In genomic region chr3:135280160-135280559, GRCm38 (mm10) we compare ENCODE assay signal across 13 mouse cellular contexts. TPM values are rescaled to one million over a fixed set of nuclear protein-coding genes. Genes with fewer than 3 reads are reported as not detected.
DNase-seq lines count a peak whose midpoint lies in the region; ATAC-seq and TF ChIP-seq lines count a peak whose summit lies in the region.
"Had no signal": no experiment of that assay in that cellular context is flagged by ENCODE, and none has a peak within 500 bp of the region (broad histone marks: within the 10 kb centered on the region; RNA-seq: fewer than 3 reads in every experiment).

No protein-coding gene starts in this region.

- TF ChIP-seq CTCF in heart, postnatal 0 days (IDR thresholded peaks at IDR 0.05; ENCODE audit: low read depth), result no peak

- no peaks in the 10 kb centered on the region for H3K27me3 ChIP-seq in heart, postnatal 0 days (ENCODE audit: control insufficient read depth, insufficient read depth, low read length)
- H3K27me3 ChIP-seq in midbrain, embryonic 13.5 days, result no peaks in the 10 kb centered on the region

- WGBS in heart, postnatal 0 days, result 68% methylated on average over 4 of the region's 4 CpGs
- 75% methylated on average over 4 of the region's 4 CpGs for WGBS in midbrain, embryonic 13.5 days

- no peak overlapping the region for H3K4me2 ChIP-seq in heart, postnatal 0 days (ENCODE audit: low read depth, low read length)
- no peak overlapping the region for H3K4me2 ChIP-seq in midbrain, embryonic 13.5 days (replicated peaks)

- H3K27ac ChIP-seq in heart, postnatal 0 days (ENCODE audit: low read depth), result no peak overlapping the region
- H3K27ac ChIP-seq in midbrain, embryonic 13.5 days, result no peak overlapping the region

- no peak for TF ChIP-seq EP300 in heart, postnatal 0 days (IDR thresholded peaks at IDR 0.05; ENCODE audit: low read depth)

- no peaks in the 10 kb centered on the region for H3K4me1 ChIP-seq in heart, postnatal 0 days (ENCODE audit: control insufficient read depth, insufficient read depth)
- H3K4me1 ChIP-seq in midbrain, embryonic 13.5 days (replicated peaks), result peaks cover 3% of the 10 kb centered on the region; the same call in 1 of the 2 replicates

- no peak overlapping the region for H3K4me3 ChIP-seq in heart, postnatal 0 days (ENCODE audit: low read depth, low read length)
- no peak overlapping the region for H3K4me3 ChIP-seq in midbrain, embryonic 13.5 days (replicated peaks)

- no peak for DNase-seq in heart, postnatal 0 days (ENCODE audit: low spot score)
- DNase-seq in heart, adult 8-10 months (ENCODE audit: low spot score), result no peak
- DNase-seq in A20 (ENCODE audit: low read depth, low spot score), result peak; percentile 32
- DNase-seq in testis, postnatal 10 days (ENCODE audit: low spot score), result no peak
- DNase-seq in ovary, postnatal 14 days (ENCODE audit: low spot score), result no peak
- DNase-seq in adrenal gland, postnatal 4 days (ENCODE audit: low spot score in 2 of 2), result no peak
- DNase-seq: adrenal gland, postnatal 14 days; heart, postnatal 14 days; kidney, postnatal 36 days; lung, postnatal 14 days had no signal

- no peaks in the 10 kb centered on the region for H3K9me3 ChIP-seq in heart, postnatal 0 days (replicated peaks; ENCODE audit: control insufficient read depth, low read length)
- H3K9me3 ChIP-seq in midbrain, embryonic 13.5 days, result 0 out of 2 replicates have a peak, but pooled peaks cover 3% of the 10 kb centered on the region

- no peaks in the 10 kb centered on the region for H3K36me3 ChIP-seq in heart, postnatal 0 days (replicated peaks; ENCODE audit: control insufficient read depth, insufficient read depth, low read length)
- H3K36me3 ChIP-seq in midbrain, embryonic 13.5 days, result no peaks in the 10 kb centered on the region

- no peak for ATAC-seq in heart, postnatal 0 days (ENCODE audit: insufficient read depth, low read depth)
- peak; percentile 45 for ATAC-seq in granulocyte monocyte progenitor cell, adult 5-6 weeks (replicated peaks; ENCODE audit: poor library complexity, severe bottlenecking)
- ATAC-seq in midbrain, embryonic 13.5 days, result peak; percentile 15; the same call in 1 of the 2 replicates

- H3K9ac ChIP-seq in heart, postnatal 0 days (replicated peaks; ENCODE audit: low read depth, low read length), result 0 out of 2 replicates have a peak overlapping the region, but pooled peaks have one; percentile 3
- H3K9ac ChIP-seq in midbrain, embryonic 13.5 days (replicated peaks), result peak overlapping the region; percentile 7; the same call in 1 of the 2 replicates

RNA-seq across cellular contexts. Expression of gene Bdh2, which starts 0.9 kb away (rescaled TPM):
- total RNA-seq in heart, postnatal 0 days (2014; rRNA removed; ENCODE audit: low replicate concordance), result 3.2 TPM in 1 of 2 replicates, not detected in the other
- polyA plus RNA-seq in heart, postnatal 0 days (2015; fragmentation: Nextera tagmentation; extraction: Ambion mirVana), result 2.7 TPM in 2 replicates
- total RNA-seq in heart, adult 8-10 months (2022), result 1 to 10 TPM; 2.7 to 7.0 (median 5.2) TPM
- not detected in 2 replicates for total RNA-seq in granulocyte monocyte progenitor cell, adult 5-6 weeks (2014; fragmentation: Nextera tagmentation)
- total RNA-seq in granulocyte monocyte progenitor cell, adult 5-6 weeks (2017), result 0.86 TPM in 1 of 2 replicates, not detected in the other
- 4.3 TPM in 2 replicates for polyA plus RNA-seq in midbrain, embryonic 13.5 days (2015; fragmentation: Nextera tagmentation; extraction: Ambion mirVana)
- total RNA-seq in adrenal gland, postnatal 4 days (2021), result 10 to 100 TPM in 1 of 2 experiments, 1 to 10 TPM in 1; 3.6 to 12.6 TPM

RNA-seq across cellular contexts. Expression of gene Slc9b2, which starts 27.3 kb away (rescaled TPM):
- total RNA-seq in heart, postnatal 0 days (2014; rRNA removed; ENCODE audit: low replicate concordance), result 0.39 TPM in 1 of 2 replicates, not detected in the other
- 0.11 TPM in 2 replicates for polyA plus RNA-seq in heart, postnatal 0 days (2015; fragmentation: Nextera tagmentation; extraction: Ambion mirVana)
- total RNA-seq in heart, adult 8-10 months (2022), result under 1 TPM; 0.19 to 0.98 (median 0.72) TPM
- 1.1 TPM in 1 of 2 replicates, not detected in the other for total RNA-seq in granulocyte monocyte progenitor cell, adult 5-6 weeks (2014; fragmentation: Nextera tagmentation)
- not detected in 2 replicates for total RNA-seq in granulocyte monocyte progenitor cell, adult 5-6 weeks (2017)
- polyA plus RNA-seq in midbrain, embryonic 13.5 days (2015; fragmentation: Nextera tagmentation; extraction: Ambion mirVana), result 0.39 and 1.1 TPM in 2 replicates
- 1 to 10 TPM; 1.4 to 1.6 TPM for total RNA-seq in adrenal gland, postnatal 4 days (2021)
- total RNA-seq: gastrocnemius, postnatal 36 days had no signal
